Mouse (Mus musculus): ENCODE data around the gene Srsf7.
"Not testable (repeated sequence)": the region's sequence is repeated elsewhere in the genome, so short reads cannot be mapped to it uniquely, and the experiment has no call there.

Gene Srsf7

DNA sequence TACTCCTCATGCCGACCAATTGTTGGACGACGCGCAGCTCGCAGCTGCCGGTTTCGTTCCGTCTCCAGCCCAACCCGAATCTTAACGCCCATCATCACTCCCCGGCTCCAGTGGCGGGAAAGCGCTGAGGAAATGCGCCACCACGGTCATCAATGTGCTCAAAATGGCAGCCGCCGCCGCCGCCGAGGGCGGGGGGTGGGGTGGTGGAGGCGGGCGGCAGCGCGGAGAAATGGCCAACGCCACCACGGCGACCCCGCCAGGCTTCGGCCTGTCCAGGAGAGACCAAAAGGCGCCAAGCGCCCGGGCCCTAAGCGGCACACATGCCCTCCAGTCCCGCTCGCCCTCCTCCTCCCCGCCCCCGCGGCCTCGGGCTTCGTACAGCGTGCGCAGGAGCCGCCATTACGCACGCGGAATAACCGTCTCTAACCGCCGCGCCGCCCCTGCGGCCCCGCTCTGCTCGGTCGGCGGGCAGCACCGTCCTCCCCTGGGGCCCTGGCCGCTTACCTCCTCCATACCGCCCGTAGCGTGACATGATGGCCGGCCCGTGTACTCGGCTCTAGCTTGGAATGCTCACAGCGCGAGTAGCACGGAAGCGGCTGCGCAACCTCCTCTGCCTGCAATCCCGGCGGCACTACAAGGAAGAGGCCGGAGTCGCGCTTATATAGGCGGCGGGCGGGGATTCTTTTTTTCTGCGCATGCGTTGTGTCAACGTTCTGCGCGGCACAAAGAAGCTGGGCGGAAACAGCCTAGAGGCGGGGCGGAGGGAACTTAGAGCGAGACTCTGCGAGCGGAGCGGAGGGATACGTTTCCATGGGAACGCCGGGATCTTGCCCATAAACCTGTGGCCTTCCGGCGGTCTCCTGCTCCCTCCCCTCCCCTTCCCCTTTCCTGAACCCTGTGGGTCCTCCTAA, at the start of gene Srsf7, which contains the start of gene Ttc39d:
Gene Srsf7 (minus strand): TSS at position 637 of the 911 bp plus-strand sequence.
Gene Ttc39d (plus strand): TSS at position 790 of the 911 bp plus-strand sequence.
- DNase-seq (ENCODE audit: low read depth, low spot score) = peak; percentile 99

DNA sequence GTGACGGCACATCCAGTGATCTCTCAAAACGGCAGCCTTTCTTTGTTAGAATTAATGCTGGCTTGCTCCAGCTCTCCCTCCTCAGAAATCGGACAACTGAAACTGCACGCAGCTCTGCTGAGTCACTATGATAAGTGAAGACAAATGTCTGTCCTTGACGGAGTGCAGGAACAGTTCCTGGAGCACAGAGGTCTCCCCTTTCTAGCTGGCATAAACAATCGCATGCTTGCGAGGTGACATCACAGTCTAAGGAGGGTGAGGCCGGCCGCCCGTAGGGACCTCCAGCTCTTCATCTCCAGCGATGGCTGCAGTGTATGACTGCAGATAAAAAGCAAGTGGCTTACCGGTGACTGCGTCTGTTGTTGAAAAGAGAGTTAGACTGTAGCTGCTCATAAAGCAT, 48.1 kb upstream of the Srsf7 start:
- DNase-seq (ENCODE audit: low read depth, low spot score) = peak; percentile 88

DNA sequence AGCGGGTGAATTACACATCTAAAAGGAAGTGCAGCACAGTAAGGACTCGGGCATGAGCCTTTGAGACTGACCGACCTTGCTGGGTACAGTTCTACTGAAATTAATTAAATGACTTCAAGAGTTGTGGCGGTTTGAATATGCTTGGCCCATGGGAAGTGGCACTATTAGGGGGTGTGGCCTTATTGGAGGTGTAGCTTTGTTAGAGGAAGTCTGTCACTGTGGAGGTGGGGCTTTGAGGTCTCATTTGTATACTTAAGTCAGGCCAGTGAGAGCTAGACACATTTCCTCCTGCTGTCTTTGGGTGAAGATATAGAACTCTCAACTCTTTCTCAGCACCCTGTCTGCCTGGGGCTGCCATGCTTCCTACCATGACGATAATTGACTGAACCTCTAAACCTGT, 47.3 kb upstream of the Srsf7 start:
- DNase-seq (ENCODE audit: low read depth, low spot score) = peak; percentile 54

DNA sequence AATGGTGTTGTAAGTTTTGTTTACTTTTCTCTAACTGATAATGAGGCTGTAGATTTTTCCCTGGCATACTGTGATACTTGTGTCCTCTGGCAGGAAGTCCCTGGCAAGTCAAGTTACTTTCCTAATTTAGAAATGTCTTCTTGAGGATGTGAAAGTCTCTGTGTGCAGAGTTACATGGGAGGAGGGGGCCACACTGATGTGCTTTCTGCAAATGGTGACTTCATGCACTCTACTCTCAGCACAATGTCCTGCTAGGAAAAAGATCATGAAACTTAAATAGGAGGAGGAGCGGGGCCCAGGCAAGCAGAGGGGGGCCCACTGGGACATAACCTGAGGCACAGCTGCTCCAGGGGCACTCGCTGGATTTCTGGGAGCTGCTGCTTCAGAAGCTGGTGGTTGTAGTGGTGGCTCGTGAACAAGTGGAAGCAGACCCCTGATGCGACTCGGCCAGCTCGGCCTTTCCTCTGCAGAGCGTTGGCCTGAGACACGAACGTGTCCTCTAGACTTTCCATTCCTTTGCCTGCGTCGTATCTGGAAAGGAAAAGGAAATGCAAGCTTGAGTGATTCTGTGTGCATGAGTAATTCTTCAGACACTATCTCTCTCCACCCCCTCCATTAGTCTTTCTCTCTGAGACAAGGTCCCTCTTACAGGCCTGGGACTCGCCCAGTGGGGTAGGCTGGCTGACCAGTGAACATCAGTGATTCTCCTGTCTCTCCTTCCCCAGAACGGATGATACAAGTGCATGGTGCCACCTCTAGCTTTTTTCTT, 45.8 kb upstream of the Srsf7 start:
- no peak for DNase-seq (ENCODE audit: low read depth, low spot score)

DNA sequence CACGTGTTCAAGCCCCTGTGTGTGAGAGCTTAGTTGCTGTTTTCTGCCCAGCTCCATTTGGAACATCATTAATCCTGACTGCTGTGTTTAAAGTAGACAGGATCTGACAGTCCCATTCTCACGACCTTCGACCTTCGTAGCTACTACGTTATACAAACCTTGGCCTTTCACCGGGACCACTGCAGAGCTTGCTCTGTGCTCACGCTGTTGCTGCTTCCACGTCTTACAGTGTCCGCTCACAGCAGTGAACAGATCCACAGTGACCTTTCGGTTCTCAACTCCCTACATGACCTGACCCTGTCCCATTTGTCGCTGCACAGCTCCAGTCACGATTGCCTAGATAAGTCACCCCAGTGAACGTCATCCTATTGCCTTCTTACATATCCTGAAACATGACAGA, 36.0 kb upstream of the Srsf7 start:
- no peak for DNase-seq (ENCODE audit: low read depth, low spot score)

DNA sequence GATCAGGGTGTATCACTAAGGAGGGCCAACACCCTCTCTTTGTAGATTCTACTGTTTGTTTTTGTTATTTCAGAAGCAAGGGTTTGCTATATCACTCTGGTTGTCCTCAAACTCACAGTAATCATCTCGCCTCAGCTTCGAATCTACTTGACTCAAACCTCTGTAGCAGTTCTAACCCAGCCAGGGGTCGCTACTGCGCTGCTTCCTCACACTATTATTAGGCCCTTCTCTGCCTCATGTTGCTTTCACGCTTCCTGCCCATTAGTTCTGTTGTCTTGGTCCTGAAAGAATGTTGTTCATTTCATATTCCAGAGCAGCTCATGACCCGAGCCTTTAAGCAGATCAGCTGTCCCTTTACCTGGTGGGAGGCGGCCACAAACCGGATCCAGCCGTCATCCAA, 34.5 kb upstream of the Srsf7 start:
- DNase-seq (ENCODE audit: low read depth, low spot score) = peak; percentile 36

DNA sequence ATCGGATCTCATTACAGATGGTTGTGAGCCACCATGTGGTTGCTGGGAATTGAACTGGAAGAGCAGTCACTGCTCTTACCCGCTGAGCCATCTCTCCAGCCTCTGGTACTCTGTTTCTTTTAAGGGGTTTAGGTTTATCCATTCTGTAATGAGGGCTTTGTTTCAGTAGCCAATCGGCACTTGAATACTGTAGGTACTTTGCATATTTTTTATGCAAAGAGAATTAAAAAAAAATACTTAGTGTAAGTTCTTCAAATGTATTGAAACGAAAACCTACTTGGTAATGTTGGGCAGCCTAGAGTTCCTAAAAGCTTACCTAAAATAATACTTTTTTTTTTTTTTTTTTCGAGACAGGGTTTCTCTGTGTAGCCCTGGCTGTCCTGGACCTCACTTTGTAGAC, 30.4 kb upstream of the Srsf7 start:
- DNase-seq (ENCODE audit: low read depth, low spot score) = no peak

DNA sequence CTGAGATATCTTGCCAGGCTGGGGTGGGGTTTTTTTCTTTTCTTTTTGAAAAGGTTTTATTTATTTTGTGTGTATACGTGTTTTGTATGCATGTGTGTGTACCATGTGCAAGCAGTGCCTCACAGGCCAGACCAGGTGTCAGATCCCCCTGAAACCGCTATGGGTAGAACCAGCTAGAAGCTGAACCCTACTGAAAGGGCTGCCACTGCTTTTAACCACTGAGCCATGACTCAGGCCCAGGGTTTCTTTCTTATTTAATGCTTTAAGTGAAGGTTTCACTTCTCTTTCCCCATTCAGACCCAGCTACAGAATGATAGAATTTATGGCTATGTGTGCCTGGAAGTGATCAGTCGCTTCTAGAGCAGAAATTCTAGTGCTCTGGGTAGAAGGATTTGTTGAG, 29.7 kb upstream of the Srsf7 start:
- DNase-seq (ENCODE audit: low read depth, low spot score) = no peak

DNA sequence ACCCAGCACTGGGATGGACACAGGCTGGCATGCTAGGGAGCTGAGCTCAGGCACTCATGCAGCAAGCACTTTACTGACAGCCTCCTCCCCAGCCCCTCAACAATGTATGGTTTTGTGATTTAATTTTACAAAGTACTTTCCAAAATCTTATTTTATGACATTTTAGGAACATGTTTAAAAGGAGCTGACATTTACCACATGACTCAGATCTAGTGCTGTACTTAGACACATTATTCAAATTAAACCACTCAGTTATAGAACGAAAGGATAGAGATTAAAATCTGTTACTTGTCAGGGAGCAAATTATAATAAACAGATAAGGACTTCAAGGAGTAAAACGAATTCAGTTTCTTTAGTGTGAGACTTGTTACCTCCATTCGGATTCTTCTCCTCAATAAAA, 28.4 kb upstream of the Srsf7 start:
- no peak for DNase-seq (ENCODE audit: low read depth, low spot score)

DNA sequence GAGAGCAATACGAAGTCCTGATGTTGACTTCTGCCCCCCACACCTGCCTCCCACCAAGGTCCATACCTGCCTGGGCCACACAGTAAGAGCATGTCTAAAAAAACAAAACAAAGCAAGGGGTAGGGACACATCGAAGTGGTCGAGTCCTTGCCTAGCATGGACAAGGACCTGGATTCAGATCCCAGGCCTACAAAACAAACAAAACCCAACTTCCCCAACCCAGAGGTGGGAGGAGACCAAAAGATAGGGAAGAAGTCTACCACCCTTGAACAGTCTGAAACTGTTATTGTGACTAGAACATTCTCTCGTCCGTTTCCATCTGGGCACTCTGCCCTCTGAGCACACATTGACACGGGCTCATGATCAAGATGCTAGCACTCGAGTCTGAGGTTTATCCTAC, 27.3 kb upstream of the Srsf7 start:
- no peak for DNase-seq (ENCODE audit: low read depth, low spot score)

DNA sequence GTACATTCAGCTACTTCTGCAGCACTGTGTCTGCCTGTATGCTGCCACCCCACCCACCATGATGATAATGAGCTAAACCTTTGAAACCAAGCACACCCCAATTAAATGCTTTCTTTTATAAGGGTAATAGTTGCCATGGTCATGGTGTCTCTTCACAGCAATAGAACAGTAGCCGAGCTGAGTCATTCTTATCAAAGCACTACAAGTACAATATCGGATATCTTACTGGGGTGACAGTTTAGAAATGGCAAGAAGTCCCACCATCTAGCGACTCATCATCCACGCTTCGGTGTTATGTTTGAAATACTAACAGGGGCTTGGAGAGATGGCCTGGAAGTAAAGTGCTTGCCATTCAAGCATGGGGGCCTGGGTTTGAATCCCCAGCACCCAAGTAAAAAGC, 26.7 kb upstream of the Srsf7 start:
- DNase-seq (ENCODE audit: low read depth, low spot score) = no peak

DNA sequence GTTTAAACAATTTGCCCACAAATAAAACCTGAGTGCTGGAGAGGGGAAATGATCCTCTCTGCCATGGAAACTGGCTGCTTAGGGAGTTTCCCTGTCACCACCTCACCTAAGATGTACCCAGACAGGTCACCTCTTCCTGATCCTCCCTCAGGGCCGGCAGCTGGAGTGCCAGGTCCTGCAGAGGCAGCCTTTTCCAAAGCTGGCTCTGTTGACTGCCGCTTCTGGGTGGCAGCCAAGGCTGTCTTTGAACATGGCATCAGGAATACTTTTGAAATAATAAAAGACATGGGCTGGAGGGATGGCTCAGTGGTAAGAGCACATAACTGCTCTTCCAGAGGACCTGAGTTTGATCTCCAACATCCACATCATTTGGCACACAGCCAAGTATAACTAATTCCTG, 22.3 kb upstream of the Srsf7 start:
- DNase-seq (ENCODE audit: low read depth, low spot score) = no peak

DNA sequence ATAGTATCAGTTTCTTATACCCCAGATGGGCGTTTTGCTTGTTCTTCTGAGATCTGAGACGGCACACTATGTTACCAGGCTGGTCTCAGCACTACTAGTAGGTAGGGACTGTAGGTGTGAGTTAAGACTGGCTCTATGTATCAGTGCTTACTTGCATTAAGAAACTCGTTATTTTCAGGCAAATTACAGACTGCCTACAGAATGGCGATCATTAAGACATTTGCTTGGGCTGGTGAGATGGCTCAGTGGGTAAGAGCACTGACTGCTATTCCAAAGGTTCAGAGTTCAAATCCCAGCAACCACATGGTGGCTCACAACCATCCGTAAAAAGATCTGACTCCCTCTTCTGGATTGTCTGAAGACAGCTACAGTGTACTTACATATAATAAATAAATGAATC, 18.0 kb upstream of the Srsf7 start:
- peak; percentile 34 for DNase-seq (ENCODE audit: low read depth, low spot score)

DNA sequence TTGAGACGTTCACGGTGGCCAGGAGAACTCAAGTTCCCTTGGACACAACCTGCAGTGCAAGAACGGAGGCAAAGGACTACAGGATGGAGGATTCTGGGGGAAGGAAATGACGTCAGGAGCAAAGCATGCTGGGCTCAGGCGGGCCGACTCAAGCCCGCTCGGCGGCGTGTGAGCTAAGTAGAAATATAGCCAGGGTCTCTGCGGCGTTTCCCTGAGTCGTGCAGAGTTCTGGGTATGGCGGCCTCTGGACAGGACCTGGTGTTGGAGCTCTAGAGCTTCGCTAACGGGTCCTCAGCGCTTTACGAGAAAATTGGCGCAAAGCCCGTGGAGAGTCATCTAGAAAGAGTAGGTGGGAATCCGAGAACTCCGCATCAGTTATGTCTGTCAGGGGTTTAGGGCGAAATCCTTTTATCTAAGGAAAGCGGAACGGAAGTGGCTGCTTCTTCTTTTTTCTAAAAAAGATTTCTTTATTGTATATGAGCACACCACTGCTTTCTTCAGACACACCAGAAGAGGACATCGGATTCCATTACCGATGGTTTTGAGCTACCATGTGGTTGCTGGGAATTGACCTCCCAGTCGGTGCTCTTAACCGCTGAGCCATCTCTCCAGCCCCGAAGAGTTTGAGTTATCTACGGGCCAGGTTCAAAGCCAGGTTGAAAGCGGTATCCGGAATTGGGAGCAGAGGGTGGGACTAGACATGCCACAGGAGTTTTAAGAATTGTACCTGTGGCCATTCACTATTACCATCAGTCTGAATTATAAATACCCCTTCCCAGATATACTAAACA, 17.4 kb upstream of the Srsf7 start, which contains the start of gene Gemin6:
Gene Gemin6 (plus strand): TSS at position 116 of the 791 bp plus-strand sequence.
- DNase-seq (ENCODE audit: low read depth, low spot score) = peak; percentile 94

DNA sequence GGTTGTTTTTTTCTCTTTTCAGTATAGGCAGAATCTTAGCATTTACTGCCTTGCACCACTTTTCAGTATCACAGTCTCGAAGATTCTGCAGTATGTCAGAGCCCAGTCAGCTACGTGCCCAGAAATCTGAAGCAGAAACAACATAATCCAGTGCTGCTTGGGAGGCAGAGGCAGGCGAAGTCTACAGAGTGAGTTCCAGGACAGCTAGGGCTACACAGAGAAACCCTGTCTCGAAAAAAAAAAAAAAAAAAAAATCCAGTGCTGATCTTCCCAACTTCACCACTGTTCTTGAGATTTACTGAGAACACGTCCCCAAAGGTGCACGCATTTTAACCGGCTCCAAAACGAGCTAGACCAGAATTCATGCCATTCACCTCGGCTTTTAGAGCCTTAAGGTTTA, 16.7 kb upstream of the Srsf7 start:
- DNase-seq (ENCODE audit: low read depth, low spot score) = no peak

DNA sequence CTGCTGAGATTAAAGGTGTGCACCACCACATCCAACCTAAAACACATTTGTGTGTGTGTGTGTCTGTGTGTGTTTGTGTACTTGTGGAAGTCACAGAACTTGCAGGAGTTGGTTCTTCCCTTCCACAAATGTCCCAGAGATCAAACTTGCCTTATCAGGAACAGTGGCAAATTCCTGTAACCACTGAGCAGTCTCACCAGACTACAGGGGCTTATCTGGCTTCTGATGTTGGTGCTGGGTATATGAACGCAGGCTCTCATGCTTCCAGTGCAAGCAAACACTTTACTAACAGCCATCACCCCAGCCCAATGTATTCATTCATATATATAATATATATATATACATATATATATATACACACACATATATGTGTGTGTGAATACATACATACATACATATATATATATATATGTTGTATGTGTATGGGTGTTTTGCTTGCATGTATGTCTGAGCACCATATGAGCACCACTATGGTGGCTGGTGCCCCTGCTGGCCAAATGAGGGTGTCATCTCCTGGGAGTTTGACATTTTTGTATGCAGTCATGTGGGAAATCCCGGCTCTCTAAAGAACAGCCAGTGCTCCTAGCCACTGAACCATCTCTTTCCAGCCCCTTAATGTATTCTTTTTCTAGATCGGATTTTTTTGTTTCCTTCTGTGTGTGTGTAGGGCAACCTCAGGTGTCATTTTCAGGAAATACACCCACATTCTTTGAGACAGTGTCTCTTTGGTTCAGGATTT, 15.0 kb upstream of the Srsf7 start:
- peak; percentile 47 for DNase-seq (ENCODE audit: low read depth, low spot score)

DNA sequence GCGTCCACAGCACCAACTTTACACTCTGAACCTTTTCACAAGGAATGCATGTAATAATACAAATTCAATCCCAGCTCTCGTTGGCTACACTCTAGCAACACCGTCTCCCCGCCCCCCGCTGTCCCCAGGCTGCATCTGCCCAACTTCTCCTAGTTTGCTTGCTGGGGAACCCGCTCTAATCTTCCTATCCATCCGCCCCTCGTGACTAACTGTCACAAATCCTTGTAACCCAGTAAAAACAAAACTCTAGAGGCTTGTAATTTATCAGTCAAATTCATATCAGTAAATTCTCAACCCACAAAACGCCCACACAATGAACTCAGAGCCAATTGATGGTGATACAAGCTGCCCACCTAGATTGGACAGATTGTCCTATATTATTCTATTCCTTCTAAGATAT, 14.1 kb upstream of the Srsf7 start:
- DNase-seq (ENCODE audit: low read depth, low spot score) = no peak

DNA sequence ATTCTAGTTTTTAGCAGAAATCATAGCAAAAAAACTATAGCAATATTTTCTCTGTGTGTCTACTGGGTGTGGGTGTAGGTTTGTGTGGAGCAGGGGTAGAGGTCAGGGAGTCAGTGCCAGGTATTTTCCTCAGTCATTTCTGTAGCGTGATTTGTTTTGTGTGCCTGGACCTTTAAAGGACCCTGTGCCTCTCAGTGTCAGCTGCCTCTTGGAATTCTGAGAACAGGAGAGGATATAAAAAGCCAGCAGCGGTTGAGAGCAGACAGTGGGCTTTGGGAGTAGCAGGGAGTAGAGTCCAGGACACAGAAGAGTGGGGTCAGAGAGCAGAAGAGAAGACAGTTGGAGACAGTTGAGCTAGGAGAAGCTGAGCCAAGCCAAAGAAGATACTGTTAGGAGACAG, 13.0 kb upstream of the Srsf7 start:
- no peak for DNase-seq (ENCODE audit: low read depth, low spot score)

DNA sequence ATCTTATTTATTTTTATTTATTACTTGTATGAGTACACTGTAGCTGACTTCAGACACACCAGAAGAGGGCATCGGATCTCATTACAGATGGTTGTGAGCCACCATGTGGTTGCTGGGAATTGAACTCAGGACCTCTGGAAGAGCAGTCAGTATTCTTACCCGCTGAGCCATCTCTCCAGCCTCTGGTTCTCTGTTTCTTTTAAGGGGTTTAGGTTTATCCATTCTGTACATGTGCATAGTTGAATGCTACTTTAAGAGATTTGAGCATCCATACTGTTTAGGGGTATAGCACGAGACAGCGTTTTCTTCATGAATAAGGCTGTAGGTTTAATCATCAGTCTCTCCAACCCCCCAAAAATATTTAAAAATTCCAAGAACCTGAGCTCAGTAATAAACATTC, 6.9 kb upstream of the Srsf7 start:
- not testable (repeated sequence) for DNase-seq (ENCODE audit: low read depth, low spot score)

DNA sequence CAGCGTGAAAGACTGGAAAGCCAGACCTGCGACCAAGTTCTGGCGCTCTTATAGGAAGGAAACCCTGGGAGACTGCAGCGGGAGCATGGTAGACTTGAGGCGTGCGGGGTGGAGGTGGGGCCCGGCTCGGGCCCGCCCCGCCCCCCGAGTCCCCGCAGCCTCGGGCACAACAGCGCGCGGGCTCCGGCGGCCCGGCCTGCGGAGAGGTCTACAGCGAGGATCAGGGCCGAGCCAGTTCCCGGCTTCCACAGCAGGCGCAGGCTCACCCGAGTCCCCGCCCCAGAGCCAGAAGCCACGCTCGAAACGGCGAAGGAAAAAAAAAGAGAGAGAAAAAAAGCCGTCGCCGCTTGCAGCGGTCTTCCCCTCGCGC, 821 bp downstream of the Srsf7 start:
- peak; percentile 37 for DNase-seq (ENCODE audit: low read depth, low spot score)

DNA sequence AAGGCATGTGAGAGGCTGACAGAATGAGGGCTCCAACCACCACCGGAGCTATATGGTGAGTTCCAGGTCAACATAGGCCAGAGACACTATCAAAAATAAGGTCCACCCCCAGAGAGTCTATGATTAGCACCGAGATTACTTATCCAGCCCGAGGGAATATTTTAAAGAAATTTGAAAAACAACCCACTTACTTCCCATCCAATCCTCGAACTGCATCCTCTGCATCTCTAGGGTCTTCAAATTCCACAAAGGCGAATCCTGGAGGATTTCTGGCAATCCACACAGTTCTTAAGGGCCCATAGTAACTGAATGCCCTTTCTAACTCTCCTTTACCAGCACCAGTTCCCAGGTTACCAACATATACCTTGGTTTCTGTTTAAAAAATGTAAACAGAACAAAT, 1.4 kb downstream of the Srsf7 start:
- no peak for DNase-seq (ENCODE audit: low read depth, low spot score)

Measured in ES-CJ7 (cell line).